Mouse (Mus musculus) ES-CJ7 (cell line): ENCODE measurements around the gene Mafg.
"Not testable (repeated sequence)": the region's sequence is repeated elsewhere in the genome, so short reads cannot be mapped to it uniquely, and the experiment has no call there.

Source experiments
- DNase-seq: peaks from one replicate; pipeline ENCODE4 v3.0.0; 2011; ENCODE audit warnings: low read depth, low spot score

Mafg gene

GRCm38 (mm10) chr11:120633520-120634343, at the start of gene Mafg:
Gene Mafg, minus strand, starts transcription at chr11:120633600.
- DNase-seq = peak; percentile 97

GRCm38 (mm10) chr11:120682683-120683082, 49.3 kb upstream of the Mafg start:
- no peak for DNase-seq

- DNase-seq = peak; percentile 66
Observed at GRCm38 (mm10) chr11:120679909-120680308, 46.5 kb upstream of the Mafg start.

- DNase-seq = no peak
Observed at GRCm38 (mm10) chr11:120676951-120677350, 43.6 kb upstream of the Mafg start.

GRCm38 (mm10) chr11:120675875-120676274, 42.5 kb upstream of the Mafg start:
- DNase-seq = not testable (repeated sequence)

GRCm38 (mm10) chr11:120673594-120674122, 40.3 kb upstream of the Mafg start:
- peak; percentile 26 for DNase-seq

GRCm38 (mm10) chr11:120672687-120673593, 39.5 kb upstream of the Mafg start, which contains the start of gene Aspscr1:
Gene Aspscr1, plus strand, starts transcription at chr11:120672973.
- peak; percentile 95 for DNase-seq

- no peak for DNase-seq
Observed at GRCm38 (mm10) chr11:120666617-120667016, 33.2 kb upstream of the Mafg start.

GRCm38 (mm10) chr11:120665406-120665805, 32.0 kb upstream of the Mafg start:
- no peak for DNase-seq

- DNase-seq = peak; percentile 97
Observed at GRCm38 (mm10) chr11:120663714-120664113, 30.3 kb upstream of the Mafg start.

- DNase-seq = no peak
Observed at GRCm38 (mm10) chr11:120662759-120663158, 29.4 kb upstream of the Mafg start.

GRCm38 (mm10) chr11:120661076-120661460, 27.7 kb upstream of the Mafg start, which contains the start of gene Notum:
Gene Notum, minus strand, starts transcription at chr11:120661175.
- DNase-seq = no peak

- DNase-seq = peak; percentile 64
Observed at GRCm38 (mm10) chr11:120660301-120661075, 27.1 kb upstream of the Mafg start.

- DNase-seq = no peak
Observed at GRCm38 (mm10) chr11:120659509-120660300, 26.3 kb upstream of the Mafg start.

GRCm38 (mm10) chr11:120658876-120659410, 25.5 kb upstream of the Mafg start:
- peak; percentile 91 for DNase-seq

- DNase-seq = no peak
Observed at GRCm38 (mm10) chr11:120657301-120657700, 23.9 kb upstream of the Mafg start.

GRCm38 (mm10) chr11:120654741-120655140, 21.3 kb upstream of the Mafg start:
- no peak for DNase-seq

- DNase-seq = peak; percentile 85
Observed at GRCm38 (mm10) chr11:120651872-120652271, 18.5 kb upstream of the Mafg start.

GRCm38 (mm10) chr11:120648001-120648476, 14.6 kb upstream of the Mafg start, which contains the start of gene Myadml2:
Gene Myadml2, minus strand, starts transcription at chr11:120648158.
- DNase-seq = peak; percentile 90
